Mouse (Mus musculus) heart, embryonic 16.5 days (tissue): ENCODE measurements around the gene Mynn. TPM values are rescaled to one million over a fixed set of nuclear protein-coding genes. Genes with fewer than 3 reads are reported as not detected.

ENCODE experiments used
- ATAC-seq: fragments of 200-750 bp; cut with Nextera tagmentation; replicated peaks from 2 replicates; pipeline ENCODE4 v1.8.0; 2017; ENCODE audit warnings: moderate number of reproducible peaks; ENCODE audit not compliant: insufficient read depth, low FRiP score; ENCODE audit errors: extremely low read depth
- H3K27ac ChIP-seq: fragments of 300-500 bp; sonication (generic); 2 replicates; pipeline ENCODE4 v1.5.1; 2014; ENCODE audit warnings: mild to moderate bottlenecking, low read length, control low read depth, moderate library complexity
- H3K27me3 ChIP-seq: fragments of 300-500 bp; sonication (generic); 2 replicates; pipeline ENCODE4 v1.6.1; 2014; ENCODE audit warnings: low read length, mixed read lengths; ENCODE audit not compliant: control insufficient read depth, insufficient read depth
- H3K36me3 ChIP-seq: fragments of 300-500 bp; sonication (generic); 2 replicates; pipeline ENCODE4 v1.6.1; 2014; ENCODE audit not compliant: control insufficient read depth, insufficient read depth
- H3K4me1 ChIP-seq: fragments of 300-500 bp; sonication (generic); 2 replicates; pipeline ENCODE4 v1.6.1; 2014; ENCODE audit warnings: low read length, mixed read lengths; ENCODE audit not compliant: control insufficient read depth, insufficient read depth
- H3K4me2 ChIP-seq: fragments of 300-500 bp; sonication (generic); 2 replicates; pipeline ENCODE4 v1.6.1; 2014; ENCODE audit warnings: low read depth, mild to moderate bottlenecking, control low read depth, low read length
- H3K4me3 ChIP-seq: fragments of 300-500 bp; sonication (generic); 2 replicates; pipeline ENCODE4 v1.5.1; 2014; ENCODE audit warnings: mild to moderate bottlenecking, control low read depth, low read length
- H3K9ac ChIP-seq: fragments of 300-500 bp; sonication (generic); 2 replicates; pipeline ENCODE4 v1.6.1; 2014; ENCODE audit warnings: low read length, control low read depth
- H3K9me3 ChIP-seq: fragments of 300-500 bp; sonication (generic); replicated peaks from 2 replicates; pipeline ENCODE4 v1.6.1; 2016; ENCODE audit warnings: low read length; ENCODE audit not compliant: control insufficient read depth
- WGBS: fragments of 180-500 bp; shearing (Covaris S2); extraction: QIAGEN DNeasy Blood & Tissue Kit; methylation state at CpG from one replicate; pipeline ENCODE4 v1.1.7; 2014; 5-methylcytosine and 5-hydroxymethylcytosine counted together
- polyA plus RNA-seq: library from polyadenylated mRNA; unstranded; fragments of >200 nt; fragmentation: Nextera tagmentation; extraction: Ambion mirVana; gene quantifications from 2 replicates; pipeline ENCODE4 v1.2.1, GENCODE M21; 2015

Gene Mynn
- polyA plus RNA-seq, 1 experiment from 2014 or later, result 28.4 TPM

- WGBS, result 93% methylated on average over 4 of the region's 4 CpGs
- Histone ChIP-seq H3K4me2 (no peak overlapping the region), H3K4me3 (no peak overlapping the region), H3K36me3 (peaks cover 71% of the 10 kb centered on the region), H3K9ac (no peak overlapping the region), H3K27ac (no peak overlapping the region), H3K27me3 (no peaks in the 10 kb centered on the region), H3K9me3 (no peaks in the 10 kb centered on the region), H3K4me1 (no peaks in the 10 kb centered on the region)
- ATAC-seq, result no peak
Measured at GRCm38 (mm10) chr3:30610930-30611329, 9.1 kb downstream of the Mynn start.

- Histone ChIP-seq H3K4me3 (no peak overlapping the region), H3K4me1 (0 out of 2 replicates have a peak, but pooled peaks cover 2% of the 10 kb centered on the region), H3K36me3 (peaks cover 28% of the 10 kb centered on the region), H3K27ac (no peak overlapping the region), H3K27me3 (no peaks in the 10 kb centered on the region), H3K9me3 (no peaks in the 10 kb centered on the region), H3K9ac (no peak overlapping the region), H3K4me2 (no peak overlapping the region)
- no peak for ATAC-seq
- WGBS, result 74% methylated on average over 8 of the region's 8 CpGs
Measured at GRCm38 (mm10) chr3:30620132-30620531, 18.3 kb downstream of the Mynn start.

DNA sequence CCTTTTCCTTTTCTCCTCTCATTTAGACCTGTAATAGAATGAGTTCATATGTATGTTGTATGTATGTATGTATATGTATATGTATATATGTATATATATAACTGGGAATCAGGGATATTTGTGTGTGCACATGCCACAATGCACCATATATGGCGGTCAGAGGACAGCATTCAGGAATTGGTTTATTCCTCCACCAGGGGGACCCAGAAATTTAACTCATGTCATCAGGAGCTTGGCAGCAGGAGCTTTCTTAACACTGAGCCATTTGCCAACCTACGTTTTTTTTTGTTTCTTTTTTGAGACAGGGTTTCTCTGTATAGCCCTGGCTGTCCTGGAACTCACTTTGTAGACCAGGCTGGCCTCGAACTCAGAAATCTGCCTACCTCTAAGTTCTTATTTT is 31.8 kb downstream of the Mynn start:
- Histone ChIP-seq H3K27ac (no peak overlapping the region), H3K4me3 (no peak overlapping the region), H3K9ac (no peak overlapping the region), H3K9me3 (no peaks in the 10 kb centered on the region), H3K27me3 (no peaks in the 10 kb centered on the region), H3K4me1 (no peaks in the 10 kb centered on the region), H3K4me2 (no peak overlapping the region), H3K36me3 (no peaks in the 10 kb centered on the region)
- 48% methylated on average over 3 of the region's 3 CpGs for WGBS
- no peak for ATAC-seq

DNA sequence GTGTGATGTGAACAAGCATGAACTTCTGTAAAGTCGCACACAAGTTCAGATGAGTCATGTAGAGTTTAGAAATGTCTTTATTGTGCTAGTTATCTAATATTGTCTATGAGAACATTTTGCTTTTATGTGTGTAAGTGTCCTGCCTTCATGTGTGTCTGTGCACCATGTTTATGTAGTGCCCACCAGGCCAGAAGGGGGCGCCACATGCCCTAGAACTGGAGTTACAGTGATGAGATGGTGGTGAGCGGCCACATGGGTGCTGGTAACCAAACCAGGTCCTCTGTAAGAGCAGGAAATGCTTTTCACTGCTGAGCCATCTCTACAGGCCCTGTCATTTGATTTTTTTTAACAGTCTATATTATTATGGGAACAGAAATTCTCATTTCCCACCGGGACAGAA is 33.8 kb downstream of the Mynn start:
- WGBS, result 73% methylated on average over 4 of the region's 4 CpGs
- H3K9me3 ChIP-seq, result no peaks in the 10 kb centered on the region
- no peaks in the 10 kb centered on the region for H3K36me3 ChIP-seq
- H3K9ac ChIP-seq, result no peak overlapping the region
- H3K4me1 ChIP-seq, result no peaks in the 10 kb centered on the region
- H3K4me3 ChIP-seq, result no peak overlapping the region
- no peaks in the 10 kb centered on the region for H3K27me3 ChIP-seq
- no peak overlapping the region for H3K4me2 ChIP-seq
- no peak for ATAC-seq
- H3K27ac ChIP-seq, result no peak overlapping the region

GRCm38 (mm10) chr3:30644207-30644606 is 42.3 kb downstream of the Mynn start, which contains the start of gene Lrriq4:
Lrriq4 (plus strand) TSS chr3:30644507.
- Histone ChIP-seq H3K27me3 (peaks cover 4% of the 10 kb centered on the region), H3K9ac (no peak within 1 kb of the TSS), H3K27ac (no peak within 1 kb of the TSS), H3K36me3 (no peaks in the 10 kb centered on the region), H3K4me3 (no peak within 1 kb of the TSS), H3K4me1 (peaks cover 3% of the 10 kb centered on the region; the same call in 1 of the 2 replicates), H3K9me3 (no peaks in the 10 kb centered on the region), H3K4me2 (no peak within 1 kb of the TSS)
- WGBS, result 61% methylated on average over 2 of the region's 2 CpGs
- no peak for ATAC-seq

DNA sequence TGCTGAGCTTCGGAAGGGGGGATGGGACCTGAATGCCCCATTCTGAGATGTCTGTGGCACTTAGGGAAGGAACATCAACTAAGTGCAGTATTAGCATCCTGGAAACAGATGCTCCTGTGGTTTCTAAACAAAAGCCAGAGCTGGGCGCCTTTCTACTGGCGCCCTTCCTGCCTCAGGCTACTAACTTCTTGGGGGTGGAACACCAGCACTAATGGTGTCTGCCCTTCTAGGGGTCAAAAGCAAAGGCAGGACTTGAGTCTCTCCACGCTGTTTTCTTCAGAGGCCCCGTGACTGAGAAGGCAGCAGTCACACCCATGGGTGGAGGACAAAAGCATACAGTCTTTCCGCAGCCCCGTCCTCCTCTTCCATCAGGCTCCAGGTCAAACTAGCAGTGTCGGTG is 44.9 kb downstream of the Mynn start:
- no peak for ATAC-seq
- Histone ChIP-seq H3K4me3 (no peak overlapping the region), H3K36me3 (no peaks in the 10 kb centered on the region), H3K9ac (no peak overlapping the region), H3K27ac (no peak overlapping the region), H3K9me3 (no peaks in the 10 kb centered on the region), H3K4me2 (no peak overlapping the region), H3K4me1 (peaks cover 6% of the 10 kb centered on the region; the same call in 1 of the 2 replicates), H3K27me3 (peaks cover 10% of the 10 kb centered on the region)
- 54% methylated on average over 8 of the region's 8 CpGs for WGBS

DNA sequence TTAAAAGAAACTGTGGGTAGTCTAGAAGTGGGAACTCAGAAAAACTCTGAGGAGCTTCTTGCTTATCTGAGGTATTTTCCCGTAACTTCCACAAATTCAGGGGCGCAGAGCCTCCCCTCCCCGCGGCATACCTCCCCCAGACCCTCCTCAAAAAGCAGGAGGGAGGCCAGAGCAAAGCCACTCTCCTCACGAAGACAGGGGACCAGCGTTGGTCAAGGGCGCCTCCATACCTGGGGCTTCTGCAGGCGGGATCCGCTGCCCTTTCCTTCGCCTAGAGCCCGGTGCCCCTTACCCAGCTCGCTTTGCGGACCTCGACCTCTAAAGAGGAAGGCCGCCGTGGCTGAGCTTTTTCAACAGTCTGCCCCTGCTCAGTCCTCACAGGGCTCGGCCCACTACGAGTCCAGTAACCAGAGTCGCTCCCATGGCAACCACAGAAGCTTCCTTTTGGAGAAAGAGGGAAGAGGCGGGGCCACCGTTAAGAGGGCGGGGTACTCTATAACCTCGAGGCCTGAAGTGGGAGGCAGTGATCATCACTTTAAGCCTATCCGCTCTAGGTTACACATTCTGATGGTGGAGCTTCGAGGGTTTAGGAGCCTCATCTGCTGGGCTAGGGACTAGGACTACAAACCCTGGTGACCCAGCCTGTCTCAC is 45.7 kb downstream of the Mynn start, which contains the start of gene Lrrc34:
Lrrc34 (minus strand) TSS at position 430 of the 651 bp plus-strand sequence.
- Histone ChIP-seq H3K9ac (peak within 1 kb of the TSS; percentile 63), H3K36me3 (no peaks in the 10 kb centered on the region), H3K27me3 (peaks cover 13% of the 10 kb centered on the region), H3K9me3 (no peaks in the 10 kb centered on the region), H3K4me3 (peak within 1 kb of the TSS; percentile 48), H3K4me1 (peaks cover 6% of the 10 kb centered on the region; the same call in 1 of the 2 replicates), H3K4me2 (peak within 1 kb of the TSS; percentile 78), H3K27ac (no peak within 1 kb of the TSS)
- WGBS, result 3% methylated on average over 25 of the region's 25 CpGs
- peak; percentile 73 for ATAC-seq

GRCm38 (mm10) chr3:30648466-30648865 is 46.6 kb downstream of the Mynn start:
- no peaks in the 10 kb centered on the region for H3K36me3 ChIP-seq
- H3K27ac ChIP-seq, result no peak overlapping the region
- H3K9ac ChIP-seq, result no peak overlapping the region
- peaks cover 13% of the 10 kb centered on the region for H3K27me3 ChIP-seq
- ATAC-seq, result no peak
- 94% methylated on average over 2 of the region's 2 CpGs for WGBS
- peaks cover 6% of the 10 kb centered on the region; the same call in 1 of the 2 replicates for H3K4me1 ChIP-seq
- no peak overlapping the region for H3K4me3 ChIP-seq
- H3K9me3 ChIP-seq, result no peaks in the 10 kb centered on the region
- no peak overlapping the region for H3K4me2 ChIP-seq

- Histone ChIP-seq H3K4me1 (peaks cover 6% of the 10 kb centered on the region; the same call in 1 of the 2 replicates), H3K4me2 (peak overlapping the region; percentile 78), H3K27ac (no peak overlapping the region), H3K9me3 (no peaks in the 10 kb centered on the region), H3K27me3 (peaks cover 13% of the 10 kb centered on the region), H3K9ac (peak overlapping the region; percentile 5; the same call in 1 of the 2 replicates), H3K36me3 (no peaks in the 10 kb centered on the region), H3K4me3 (peak overlapping the region; percentile 45)
- ATAC-seq, result peak; percentile 55; the same call in 1 of the 2 replicates
- WGBS, result 1% methylated on average over 41 of the region's 41 CpGs
Measured at GRCm38 (mm10) chr3:30650062-30650841, 48.4 kb downstream of the Mynn start.
